Mouse (Mus musculus) forebrain, embryonic 15.5 days (tissue): Measurements from ENCODE around the gene Gm6034. TPM values are rescaled to one million over a fixed set of nuclear protein-coding genes. Genes with fewer than 3 reads are reported as not detected.
A peak's percentile ranks its signal among the peaks of the same experiment; 100 is the strongest.
"Not testable (repeated sequence)": the region's sequence is repeated elsewhere in the genome, so short reads cannot be mapped to it uniquely, and the experiment has no call there.

Experiments used
- ATAC-seq: fragments of 200-750 bp; cut with Nextera tagmentation; replicated peaks from 2 replicates; pipeline ENCODE4 v1.8.0; 2017; ENCODE audit warnings: mild to moderate bottlenecking, moderate TSS enrichment, moderate library complexity
- H3K27ac ChIP-seq: fragments of 300-500 bp; sonication (generic); replicated peaks from 2 replicates; pipeline ENCODE4 v1.5.1; 2015; ENCODE audit warnings: mild to moderate bottlenecking, inconsistent platforms
- H3K27me3 ChIP-seq: fragments of 300-500 bp; sonication (generic); 2 replicates; pipeline ENCODE4 v1.6.1; 2015; ENCODE audit warnings: inconsistent platforms
- H3K36me3 ChIP-seq: fragments of 300-500 bp; sonication (generic); 2 replicates; pipeline ENCODE4 v1.6.1; 2015; ENCODE audit warnings: mild to moderate bottlenecking, inconsistent platforms
- H3K4me1 ChIP-seq: fragments of 300-500 bp; sonication (generic); 2 replicates; pipeline ENCODE4 v1.6.1; 2015; ENCODE audit warnings: inconsistent platforms
- H3K4me2 ChIP-seq: fragments of 300-500 bp; sonication (generic); replicated peaks from 2 replicates; pipeline ENCODE4 v1.6.1; 2015; ENCODE audit warnings: mild to moderate bottlenecking, inconsistent platforms
- H3K4me3 ChIP-seq: fragments of 300-500 bp; sonication (generic); 2 replicates; pipeline ENCODE4 v1.5.1; 2015; ENCODE audit warnings: mild to moderate bottlenecking, inconsistent platforms
- H3K9ac ChIP-seq: fragments of 300-500 bp; sonication (generic); replicated peaks from 2 replicates; pipeline ENCODE4 v1.6.1; 2015; ENCODE audit warnings: mild to moderate bottlenecking, inconsistent platforms
- H3K9me3 ChIP-seq: fragments of 300-500 bp; sonication (generic); 2 replicates; pipeline ENCODE4 v1.6.1; 2016; ENCODE audit warnings: inconsistent platforms
- WGBS: fragments of 180-500 bp; shearing (Covaris S2); methylation state at CpG from one replicate; pipeline ENCODE4 v1.1.7; 2015; ENCODE audit warnings: mixed read lengths; 5-methylcytosine and 5-hydroxymethylcytosine counted together
- polyA plus RNA-seq: library from polyadenylated mRNA; unstranded; fragments of >200 nt; fragmentation: Nextera tagmentation; extraction: Ambion mirVana; gene quantifications from 2 replicates; pipeline ENCODE4 v1.2.1, GENCODE M21; 2015

Gene Gm6034
- polyA plus RNA-seq = not detected in 2 replicates

- not testable (repeated sequence) for H3K9me3 ChIP-seq, H3K27ac ChIP-seq, H3K27me3 ChIP-seq, H3K4me1 ChIP-seq, H3K36me3 ChIP-seq
- peak; percentile 93 for ATAC-seq
- Histone ChIP-seq H3K9ac (peak within 1 kb of the TSS; percentile 48), H3K4me3 (peak within 1 kb of the TSS; percentile 41), H3K4me2 (peak within 1 kb of the TSS; percentile 73)
- WGBS = under 1% methylated on average over 12 of the region's 12 CpGs
These were observed at the start of gene Gm6034, which contains the start of gene H2-T22 for GRCm38 (mm10) chr17:36042610-36043169. Gm6034 (plus strand) TSS chr17:36042961. H2-T22 (minus strand) TSS chr17:36042747.

- peak; percentile 74 for ATAC-seq
- Histone ChIP-seq H3K9ac (no peak overlapping the region), H3K27ac (no peak overlapping the region), H3K4me3 (peak overlapping the region; percentile 66), H3K4me2 (peak overlapping the region; percentile 65), H3K4me1 (peaks cover 26% of the 10 kb centered on the region), H3K36me3 (peaks cover 12% of the 10 kb centered on the region), H3K9me3 (no peaks in the 10 kb centered on the region), H3K27me3 (no peaks in the 10 kb centered on the region)
- WGBS = 7% methylated on average over 17 of the region's 17 CpGs
These were observed 49.1 kb upstream of the Gm6034 start for GRCm38 (mm10) chr17:35993675-35994074.

GRCm38 (mm10) chr17:35994175-35994878, 48.4 kb upstream of the Gm6034 start:
- peak; percentile 80 for ATAC-seq
- no peaks in the 10 kb centered on the region for H3K9me3 ChIP-seq
- H3K4me2 ChIP-seq = peak overlapping the region; percentile 65
- peaks cover 7% of the 10 kb centered on the region; the same call in 1 of the 2 replicates for H3K36me3 ChIP-seq
- H3K4me3 ChIP-seq = peak overlapping the region; percentile 66
- peak overlapping the region; percentile 79 for H3K27ac ChIP-seq
- H3K9ac ChIP-seq = peak overlapping the region; percentile 59
- no peaks in the 10 kb centered on the region for H3K27me3 ChIP-seq
- H3K4me1 ChIP-seq = peaks cover 26% of the 10 kb centered on the region
- WGBS = 2% methylated on average over 31 of the region's 31 CpGs

GRCm38 (mm10) chr17:35994879-35995240, 47.9 kb upstream of the Gm6034 start:
- peaks cover 26% of the 10 kb centered on the region for H3K4me1 ChIP-seq
- ATAC-seq = no peak
- H3K4me2 ChIP-seq = peak overlapping the region; percentile 65
- peak overlapping the region; percentile 59 for H3K9ac ChIP-seq
- H3K9me3 ChIP-seq = no peaks in the 10 kb centered on the region
- H3K27ac ChIP-seq = peak overlapping the region; percentile 79
- peak overlapping the region; percentile 66 for H3K4me3 ChIP-seq
- under 1% methylated on average over 14 of the region's 14 CpGs for WGBS
- H3K27me3 ChIP-seq = no peaks in the 10 kb centered on the region
- peaks cover 1% of the 10 kb centered on the region; the same call in 1 of the 2 replicates for H3K36me3 ChIP-seq

- peak; percentile 65 for ATAC-seq
- no peak overlapping the region for H3K4me2 ChIP-seq
- peaks cover 26% of the 10 kb centered on the region for H3K4me1 ChIP-seq
- H3K27me3 ChIP-seq = no peaks in the 10 kb centered on the region
- H3K9ac ChIP-seq = no peak overlapping the region
- H3K36me3 ChIP-seq = no peaks in the 10 kb centered on the region
- no peak overlapping the region for H3K4me3 ChIP-seq
- no peak overlapping the region for H3K27ac ChIP-seq
- no peaks in the 10 kb centered on the region for H3K9me3 ChIP-seq
- WGBS = 2% methylated on average over 11 of the region's 11 CpGs
These were observed 45.8 kb upstream of the Gm6034 start for GRCm38 (mm10) chr17:35996949-35997348.

GRCm38 (mm10) chr17:35997713-35998510, 44.8 kb upstream of the Gm6034 start:
- Histone ChIP-seq H3K27ac (no peak overlapping the region), H3K4me3 (no peak overlapping the region), H3K4me1 (peaks cover 26% of the 10 kb centered on the region), H3K36me3 (no peaks in the 10 kb centered on the region), H3K4me2 (no peak overlapping the region), H3K9me3 (no peaks in the 10 kb centered on the region), H3K9ac (no peak overlapping the region), H3K27me3 (no peaks in the 10 kb centered on the region)
- WGBS = 52% methylated on average over 12 of the region's 12 CpGs
- ATAC-seq = no peak

GRCm38 (mm10) chr17:35998545-35999305, 44.0 kb upstream of the Gm6034 start:
- Histone ChIP-seq H3K4me1 (peaks cover 26% of the 10 kb centered on the region), H3K4me3 (no peak overlapping the region), H3K9me3 (no peaks in the 10 kb centered on the region), H3K4me2 (no peak overlapping the region), H3K27me3 (no peaks in the 10 kb centered on the region), H3K27ac (no peak overlapping the region), H3K36me3 (no peaks in the 10 kb centered on the region), H3K9ac (no peak overlapping the region)
- no peak for ATAC-seq
- 86% methylated on average over 6 of the region's 6 CpGs for WGBS

- Histone ChIP-seq H3K36me3 (no peaks in the 10 kb centered on the region), H3K4me2 (no peak overlapping the region), H3K27ac (no peak overlapping the region), H3K9ac (no peak overlapping the region), H3K4me1 (peaks cover 26% of the 10 kb centered on the region), H3K27me3 (no peaks in the 10 kb centered on the region), H3K9me3 (no peaks in the 10 kb centered on the region), H3K4me3 (no peak overlapping the region)
- WGBS = 91% methylated on average over 7 of the region's 7 CpGs
- ATAC-seq = no peak
These were observed 43.4 kb upstream of the Gm6034 start for GRCm38 (mm10) chr17:35999356-35999755.

GRCm38 (mm10) chr17:36000349-36000748, 42.4 kb upstream of the Gm6034 start:
- H3K4me2 ChIP-seq = no peak overlapping the region
- H3K27me3 ChIP-seq = no peaks in the 10 kb centered on the region
- ATAC-seq = no peak
- H3K27ac ChIP-seq = no peak overlapping the region
- H3K4me3 ChIP-seq = no peak overlapping the region
- no peaks in the 10 kb centered on the region for H3K36me3 ChIP-seq
- 88% methylated on average over 4 of the region's 4 CpGs for WGBS
- peaks cover 21% of the 10 kb centered on the region for H3K4me1 ChIP-seq
- H3K9me3 ChIP-seq = no peaks in the 10 kb centered on the region
- no peak overlapping the region for H3K9ac ChIP-seq

- H3K27ac ChIP-seq = no peak overlapping the region
These were observed 41.5 kb upstream of the Gm6034 start for GRCm38 (mm10) chr17:36001121-36001897.

GRCm38 (mm10) chr17:36001966-36002365, 40.8 kb upstream of the Gm6034 start:
- Histone ChIP-seq H3K27me3 (no peaks in the 10 kb centered on the region), H3K9ac (no peak overlapping the region), H3K4me1 (peaks cover 8% of the 10 kb centered on the region; the same call in 1 of the 2 replicates), H3K36me3 (no peaks in the 10 kb centered on the region), H3K4me3 (no peak overlapping the region), H3K9me3 (no peaks in the 10 kb centered on the region), H3K27ac (no peak overlapping the region), H3K4me2 (no peak overlapping the region)
- no peak for ATAC-seq
- WGBS = 97% methylated on average over 6 of the region's 6 CpGs

More at GRCm38 (mm10) chr17:36001121-36001897, 41.5 kb upstream of the Gm6034 start:
- H3K9me3 ChIP-seq = no peaks in the 10 kb centered on the region
- H3K27me3 ChIP-seq = no peaks in the 10 kb centered on the region
- WGBS = 96% methylated on average over 12 of the region's 12 CpGs
- no peak overlapping the region for H3K9ac ChIP-seq
- H3K4me3 ChIP-seq = no peak overlapping the region
- H3K4me1 ChIP-seq = peaks cover 14% of the 10 kb centered on the region; the same call in 1 of the 2 replicates
- ATAC-seq = no peak
- H3K36me3 ChIP-seq = no peaks in the 10 kb centered on the region
- no peak overlapping the region for H3K4me2 ChIP-seq
